Mouse (Mus musculus) myocyte (in vitro differentiated cells): ENCODE data around the gene Acox3.

Experiments
- MAX ChIP-seq: IDR thresholded peaks from one replicate; pipeline ENCODE4 v1.6.1; 2011; ENCODE audit warnings: low read depth, mild to moderate bottlenecking, control low read depth
- POLR2A ChIP-seq: IDR thresholded peaks from one replicate; pipeline ENCODE4 v1.6.1; 2011; ENCODE audit warnings: low read depth, mild to moderate bottlenecking, control low read depth, moderate library complexity; ENCODE audit not compliant: insufficient read length
- REST ChIP-seq: IDR thresholded peaks from one replicate; pipeline ENCODE4 v1.6.1; 2011; ENCODE audit warnings: mild to moderate bottlenecking, control low read depth, moderate library complexity; ENCODE audit not compliant: insufficient read depth, insufficient read length
- SRF ChIP-seq: IDR thresholded peaks from one replicate; pipeline ENCODE4 v1.6.1; 2011; ENCODE audit warnings: low read depth; ENCODE audit not compliant: control insufficient read depth, insufficient read length
- TCF3 ChIP-seq: IDR thresholded peaks from one replicate; pipeline ENCODE4 v1.6.1; 2011; ENCODE audit warnings: low read depth, control low read depth; ENCODE audit not compliant: insufficient read length

DNA sequence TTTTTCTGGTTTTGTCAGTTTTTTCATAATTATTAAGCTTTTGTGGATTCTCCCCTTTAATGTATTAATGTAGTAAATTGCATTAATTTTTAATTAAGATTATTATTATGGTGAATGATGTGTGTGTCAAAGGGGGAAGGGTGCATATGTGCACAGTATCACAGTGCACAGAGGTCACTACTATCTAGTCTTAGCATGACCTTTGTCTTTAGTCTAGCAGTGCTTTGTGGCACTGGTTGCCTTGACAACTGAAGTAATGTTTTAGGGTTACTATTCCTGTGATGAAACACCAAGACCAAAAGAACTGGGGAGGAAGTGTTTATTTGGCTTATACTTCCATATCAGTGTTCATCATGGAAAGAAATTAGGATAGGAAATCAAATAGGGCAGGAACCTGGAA lies 36.7 kb upstream of the Acox3 start:
- TF ChIP-seq TCF3: no peak
- TF ChIP-seq POLR2A: no peak
- TF ChIP-seq MAX: no peak
- TF ChIP-seq REST: no peak
- no peak for TF ChIP-seq SRF
